Mouse (Mus musculus) lung, embryonic 15.5 days (tissue): ENCODE results near the gene Prmt7. TPM values are rescaled to one million over a fixed set of nuclear protein-coding genes. Genes with fewer than 3 reads are reported as not detected.
A peak's percentile ranks its signal among the peaks of the same experiment; 100 is the strongest.

Experiments
- ATAC-seq: fragments of 200-750 bp; cut with Nextera tagmentation; 2 replicates; pipeline ENCODE4 v1.8.0; 2017; ENCODE audit warnings: moderate number of reproducible peaks, borderline replicate concordance; ENCODE audit not compliant: low FRiP score, low TSS enrichment; ENCODE audit errors: extremely low read depth
- H3K27ac ChIP-seq: fragments of 300-500 bp; sonication (generic); 2 replicates; pipeline ENCODE4 v1.5.1; 2015; ENCODE audit warnings: moderate library complexity, mild to moderate bottlenecking, inconsistent platforms
- H3K27me3 ChIP-seq: fragments of 300-500 bp; sonication (generic); 2 replicates; pipeline ENCODE4 v1.6.1; 2015; ENCODE audit warnings: inconsistent platforms
- H3K36me3 ChIP-seq: fragments of 300-500 bp; sonication (generic); 2 replicates; pipeline ENCODE4 v1.6.1; 2015; ENCODE audit warnings: inconsistent platforms
- H3K4me1 ChIP-seq: fragments of 300-500 bp; sonication (generic); 2 replicates; pipeline ENCODE4 v1.6.1; 2015; ENCODE audit warnings: inconsistent platforms
- H3K4me2 ChIP-seq: fragments of 300-500 bp; sonication (generic); 2 replicates; pipeline ENCODE4 v1.6.1; 2015; ENCODE audit warnings: inconsistent platforms, mild to moderate bottlenecking, moderate library complexity
- H3K4me3 ChIP-seq: fragments of 300-500 bp; sonication (generic); 2 replicates; pipeline ENCODE4 v1.5.1; 2015; ENCODE audit warnings: mild to moderate bottlenecking, inconsistent platforms
- H3K9ac ChIP-seq: fragments of 300-500 bp; sonication (generic); 2 replicates; pipeline ENCODE4 v1.6.1; 2015; ENCODE audit warnings: inconsistent platforms
- H3K9me3 ChIP-seq: fragments of 300-500 bp; sonication (generic); 2 replicates; pipeline ENCODE4 v1.6.1; 2016; ENCODE audit warnings: inconsistent platforms
- WGBS: fragments of 180-500 bp; shearing (Covaris S2); methylation state at CpG from one replicate; pipeline ENCODE4 v1.1.7; 2015; 5-methylcytosine and 5-hydroxymethylcytosine counted together
- polyA plus RNA-seq: library from polyadenylated mRNA; unstranded; fragments of >200 nt; fragmentation: Nextera tagmentation; extraction: Ambion mirVana; gene quantifications from 2 replicates; pipeline ENCODE4 v1.2.1, GENCODE M21; 2015

Gene Prmt7
- 46.3 and 46.5 TPM in 2 replicates for polyA plus RNA-seq

- H3K4me2 ChIP-seq = peak within 1 kb of the TSS; percentile 78
- WGBS = under 1% methylated on average over 52 of the region's 52 CpGs
- peaks cover 32% of the 10 kb centered on the region for H3K36me3 ChIP-seq
- no peaks in the 10 kb centered on the region for H3K27me3 ChIP-seq
- no peaks in the 10 kb centered on the region for H3K9me3 ChIP-seq
- peak within 1 kb of the TSS; percentile 94 for H3K27ac ChIP-seq
- ATAC-seq = peak; percentile 99
- H3K4me1 ChIP-seq = peaks cover 17% of the 10 kb centered on the region
- peak within 1 kb of the TSS; percentile 89 for H3K4me3 ChIP-seq
- peak within 1 kb of the TSS; percentile 97 for H3K9ac ChIP-seq
Measured at GRCm38 (mm10) chr8:106210821-106211345, at the start of gene Prmt7, which contains the start of gene Slc7a6os. Prmt7 (plus strand) TSS chr8:106210936. Slc7a6os (minus strand) TSS chr8:106210935.

- H3K4me2 ChIP-seq = no peak overlapping the region
- H3K9me3 ChIP-seq = no peaks in the 10 kb centered on the region
- ATAC-seq = no peak
- peaks cover 41% of the 10 kb centered on the region; the same call in 1 of the 2 replicates for H3K36me3 ChIP-seq
- H3K4me1 ChIP-seq = no peaks in the 10 kb centered on the region
- no peak overlapping the region for H3K27ac ChIP-seq
- no peaks in the 10 kb centered on the region for H3K27me3 ChIP-seq
- no peak overlapping the region for H3K4me3 ChIP-seq
- WGBS = 84% methylated on average over 9 of the region's 9 CpGs
- H3K9ac ChIP-seq = no peak overlapping the region
Measured at GRCm38 (mm10) chr8:106163251-106163650, 47.5 kb upstream of the Prmt7 start.

DNA sequence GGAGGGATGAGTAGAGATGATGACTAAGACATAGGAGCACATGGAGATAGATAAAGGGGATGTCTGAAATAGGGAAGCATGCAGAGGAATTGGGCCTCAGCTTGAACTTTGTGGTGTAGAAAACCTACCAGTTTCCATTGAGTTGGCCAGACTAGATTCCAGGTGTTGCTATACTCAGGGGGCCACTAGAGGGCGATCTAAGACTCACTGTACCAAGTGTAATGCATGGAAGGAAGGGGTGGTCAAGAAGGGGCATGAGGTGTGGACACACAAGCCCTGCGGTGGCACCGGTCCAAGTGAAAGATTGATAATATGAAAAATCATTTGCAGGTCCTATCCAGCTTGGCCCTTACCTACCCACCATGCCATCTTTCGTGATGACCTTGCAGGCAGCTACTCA lies 45.3 kb upstream of the Prmt7 start:
- H3K4me3 ChIP-seq = no peak overlapping the region
- H3K4me1 ChIP-seq = peaks cover 9% of the 10 kb centered on the region
- H3K9ac ChIP-seq = no peak overlapping the region
- ATAC-seq = no peak
- no peaks in the 10 kb centered on the region for H3K27me3 ChIP-seq
- 37% methylated on average over 4 of the region's 4 CpGs for WGBS
- H3K9me3 ChIP-seq = no peaks in the 10 kb centered on the region
- H3K27ac ChIP-seq = no peak overlapping the region
- H3K36me3 ChIP-seq = peaks cover 33% of the 10 kb centered on the region; the same call in 1 of the 2 replicates
- no peak overlapping the region for H3K4me2 ChIP-seq

DNA sequence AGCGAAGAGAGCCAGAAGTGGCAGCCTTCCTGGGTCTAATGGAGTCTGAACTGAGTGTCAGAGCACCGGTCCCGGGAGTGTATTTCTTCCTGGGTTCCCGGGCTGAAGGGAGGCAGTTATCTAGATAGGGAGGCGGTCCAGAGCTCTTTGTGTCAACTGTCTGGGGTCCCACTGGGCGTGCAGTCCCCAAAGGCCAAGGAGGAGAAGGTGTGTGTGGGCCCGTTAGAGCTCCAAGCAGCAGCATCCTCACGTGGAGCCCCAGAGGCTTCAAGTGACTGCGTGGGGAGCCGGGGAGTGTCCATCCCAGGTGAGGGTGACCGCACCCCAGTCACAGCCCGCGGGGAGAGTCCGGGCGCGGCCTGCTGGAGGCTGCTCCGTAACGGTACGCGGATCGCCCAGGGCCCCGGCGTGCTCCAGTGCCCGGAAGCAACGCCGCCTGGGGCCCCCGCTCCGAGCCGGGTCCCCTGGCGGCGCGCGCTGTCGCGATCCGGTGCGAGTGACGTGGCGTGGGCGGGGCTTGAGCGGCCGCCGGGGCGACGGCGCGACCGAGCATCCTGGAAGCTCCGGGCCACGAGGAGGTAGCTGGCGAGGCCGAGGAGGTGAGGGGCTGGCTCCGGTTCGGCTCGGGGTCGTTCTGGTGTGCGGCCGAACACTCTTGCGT lies 42.2 kb upstream of the Prmt7 start, which contains the start of gene Slc7a6:
Gene Slc7a6, plus strand, starts transcription at position 502 of the 661 bp plus-strand sequence.
- Histone ChIP-seq H3K9me3 (no peaks in the 10 kb centered on the region), H3K27me3 (no peaks in the 10 kb centered on the region), H3K4me3 (peak within 1 kb of the TSS; percentile 97), H3K36me3 (peaks cover 11% of the 10 kb centered on the region; the same call in 1 of the 2 replicates), H3K4me1 (peaks cover 9% of the 10 kb centered on the region), H3K9ac (peak within 1 kb of the TSS; percentile 70), H3K4me2 (peak within 1 kb of the TSS; percentile 85), H3K27ac (peak within 1 kb of the TSS; percentile 84)
- WGBS = under 1% methylated on average over 59 of the region's 59 CpGs
- peak; percentile 85 for ATAC-seq

DNA sequence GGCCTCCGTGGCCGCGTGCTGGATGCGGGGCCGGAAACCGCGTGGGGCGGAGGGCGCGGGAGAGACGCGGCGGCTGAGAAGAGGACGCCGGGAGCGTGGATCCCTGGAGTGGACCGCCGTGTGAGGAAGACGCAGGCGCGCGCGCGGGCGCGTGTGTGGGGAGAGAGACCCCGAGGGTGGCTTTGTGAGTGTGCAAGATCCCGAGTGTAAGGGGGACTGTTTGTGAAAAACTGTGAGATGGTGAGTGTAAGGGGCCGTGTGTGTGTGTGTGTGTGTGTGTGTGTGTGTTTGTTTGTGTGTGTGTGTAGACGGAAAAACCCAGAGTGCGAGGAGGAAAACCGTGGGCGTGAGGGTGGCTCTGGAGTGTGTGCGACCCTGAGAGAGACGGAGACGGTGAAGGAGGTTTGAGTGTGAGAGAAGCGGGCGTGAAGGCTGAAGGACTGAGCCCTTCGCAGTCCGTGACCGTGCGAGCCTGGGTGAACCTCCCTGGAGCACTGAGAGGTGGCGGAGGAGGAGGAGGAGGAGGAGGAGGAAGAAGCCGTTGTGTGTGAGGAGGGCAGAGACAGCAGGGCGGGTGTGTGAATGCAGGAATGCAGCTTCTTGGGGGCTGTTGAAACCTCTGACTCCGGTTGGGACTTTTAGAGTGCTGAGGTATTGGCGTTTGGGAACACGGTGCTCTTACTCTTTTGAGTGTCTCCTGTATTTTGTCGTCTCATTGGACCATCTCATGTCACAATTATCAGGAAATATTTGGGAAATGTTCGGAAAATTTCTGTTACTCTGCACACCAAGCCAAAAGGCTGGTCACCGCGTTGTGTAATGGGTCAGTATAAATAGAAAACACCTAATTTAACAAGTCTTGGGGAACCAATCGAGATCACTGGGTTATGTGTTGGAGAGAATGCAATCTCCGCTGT lies 41.5 kb upstream of the Prmt7 start:
- Histone ChIP-seq H3K4me2 (peak overlapping the region; percentile 85), H3K27me3 (no peaks in the 10 kb centered on the region), H3K36me3 (0 out of 2 replicates have a peak, but pooled peaks cover 3% of the 10 kb centered on the region), H3K9ac (peak overlapping the region; percentile 70), H3K27ac (peak overlapping the region; percentile 84), H3K4me1 (peaks cover 9% of the 10 kb centered on the region), H3K4me3 (peak overlapping the region; percentile 97), H3K9me3 (no peaks in the 10 kb centered on the region)
- peak; percentile 67 for ATAC-seq
- under 1% methylated on average over 54 of the region's 54 CpGs for WGBS

GRCm38 (mm10) chr8:106169934-106170480 lies 40.7 kb upstream of the Prmt7 start:
- Histone ChIP-seq H3K9me3 (no peaks in the 10 kb centered on the region), H3K27ac (peak overlapping the region; percentile 84; the same call in 1 of the 2 replicates), H3K9ac (peak overlapping the region; percentile 70), H3K4me1 (peaks cover 9% of the 10 kb centered on the region), H3K4me2 (peak overlapping the region; percentile 85), H3K27me3 (no peaks in the 10 kb centered on the region), H3K36me3 (no peaks in the 10 kb centered on the region), H3K4me3 (peak overlapping the region; percentile 97)
- 12% methylated on average over 6 of the region's 6 CpGs for WGBS
- ATAC-seq = no peak

- Histone ChIP-seq H3K4me3 (no peak overlapping the region), H3K4me1 (peaks cover 37% of the 10 kb centered on the region), H3K9ac (no peak overlapping the region), H3K27me3 (no peaks in the 10 kb centered on the region), H3K9me3 (no peaks in the 10 kb centered on the region), H3K36me3 (no peaks in the 10 kb centered on the region), H3K27ac (no peak overlapping the region), H3K4me2 (no peak overlapping the region)
- 86% methylated on average over 3 of the region's 3 CpGs for WGBS
- ATAC-seq = no peak
Measured at GRCm38 (mm10) chr8:106173566-106173965, 37.2 kb upstream of the Prmt7 start.

DNA sequence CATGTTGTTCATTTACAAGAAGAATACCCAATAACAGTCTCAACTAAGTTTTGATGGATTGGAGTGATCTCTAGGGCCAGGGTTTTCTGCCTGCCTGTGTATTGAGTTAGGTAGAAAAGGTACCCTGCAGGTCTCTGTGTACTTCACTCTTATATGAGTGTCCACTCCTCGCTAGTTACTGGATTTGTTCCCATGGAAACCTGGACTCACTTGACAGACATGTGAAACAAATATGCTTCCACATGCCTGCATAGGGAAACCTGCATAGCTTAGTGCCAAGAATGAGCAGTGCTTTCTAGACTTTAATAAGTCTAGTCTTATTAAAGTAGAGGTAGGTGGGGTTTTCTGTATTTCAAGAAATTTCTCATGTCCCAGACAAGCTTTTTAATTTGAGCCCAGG lies 33.8 kb upstream of the Prmt7 start:
- no peaks in the 10 kb centered on the region for H3K27me3 ChIP-seq
- H3K4me3 ChIP-seq = no peak overlapping the region
- ATAC-seq = peak; percentile 39; the same call in 1 of the 2 replicates
- H3K4me2 ChIP-seq = no peak overlapping the region; the same call in 1 of the 2 replicates
- peak overlapping the region; percentile 26; the same call in 1 of the 2 replicates for H3K27ac ChIP-seq
- peaks cover 43% of the 10 kb centered on the region for H3K4me1 ChIP-seq
- 0 out of 2 replicates have a peak, but pooled peaks cover 2% of the 10 kb centered on the region for H3K36me3 ChIP-seq
- 21% methylated on average over 1 of the region's 1 CpGs for WGBS
- no peak overlapping the region for H3K9ac ChIP-seq
- H3K9me3 ChIP-seq = no peaks in the 10 kb centered on the region

DNA sequence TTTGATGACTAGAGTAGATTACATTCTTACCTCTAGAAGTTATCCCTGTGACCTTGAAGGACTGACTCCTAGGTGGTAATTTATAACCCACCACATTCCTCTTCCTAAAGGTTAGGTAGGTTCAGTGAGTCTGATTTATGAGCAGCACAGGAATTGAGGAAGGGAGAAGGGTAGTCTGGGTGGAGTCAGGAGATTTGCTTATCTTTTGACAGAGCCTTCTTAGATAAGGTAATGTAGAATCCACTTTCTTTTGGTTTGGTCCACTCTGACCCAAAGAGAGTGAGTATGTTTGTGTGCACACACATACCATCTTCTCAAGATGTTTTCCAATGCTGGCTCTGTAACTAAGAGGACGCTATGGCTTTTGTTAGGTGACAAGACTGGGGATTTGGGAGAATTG lies 33.1 kb upstream of the Prmt7 start:
- H3K4me3 ChIP-seq = no peak overlapping the region
- H3K27me3 ChIP-seq = no peaks in the 10 kb centered on the region
- no peaks in the 10 kb centered on the region for H3K9me3 ChIP-seq
- no peak for ATAC-seq
- no peak overlapping the region for H3K4me2 ChIP-seq
- H3K4me1 ChIP-seq = peaks cover 43% of the 10 kb centered on the region
- no peak overlapping the region for H3K9ac ChIP-seq
- 55% methylated on average over 1 of the region's 1 CpGs for WGBS
- 0 out of 2 replicates have a peak, but pooled peaks cover 9% of the 10 kb centered on the region for H3K36me3 ChIP-seq
- peak overlapping the region; percentile 32; the same call in 1 of the 2 replicates for H3K27ac ChIP-seq

- peaks cover 43% of the 10 kb centered on the region for H3K4me1 ChIP-seq
- no peak overlapping the region for H3K4me3 ChIP-seq
- no peak overlapping the region for H3K9ac ChIP-seq
- H3K27ac ChIP-seq = peak overlapping the region; percentile 53
- 24% methylated on average over 2 of the region's 2 CpGs for WGBS
- no peaks in the 10 kb centered on the region for H3K27me3 ChIP-seq
- no peaks in the 10 kb centered on the region for H3K9me3 ChIP-seq
- no peak for ATAC-seq
- no peak overlapping the region for H3K4me2 ChIP-seq
- H3K36me3 ChIP-seq = 0 out of 2 replicates have a peak, but pooled peaks cover 10% of the 10 kb centered on the region
Measured at GRCm38 (mm10) chr8:106178428-106178827, 32.3 kb upstream of the Prmt7 start.

DNA sequence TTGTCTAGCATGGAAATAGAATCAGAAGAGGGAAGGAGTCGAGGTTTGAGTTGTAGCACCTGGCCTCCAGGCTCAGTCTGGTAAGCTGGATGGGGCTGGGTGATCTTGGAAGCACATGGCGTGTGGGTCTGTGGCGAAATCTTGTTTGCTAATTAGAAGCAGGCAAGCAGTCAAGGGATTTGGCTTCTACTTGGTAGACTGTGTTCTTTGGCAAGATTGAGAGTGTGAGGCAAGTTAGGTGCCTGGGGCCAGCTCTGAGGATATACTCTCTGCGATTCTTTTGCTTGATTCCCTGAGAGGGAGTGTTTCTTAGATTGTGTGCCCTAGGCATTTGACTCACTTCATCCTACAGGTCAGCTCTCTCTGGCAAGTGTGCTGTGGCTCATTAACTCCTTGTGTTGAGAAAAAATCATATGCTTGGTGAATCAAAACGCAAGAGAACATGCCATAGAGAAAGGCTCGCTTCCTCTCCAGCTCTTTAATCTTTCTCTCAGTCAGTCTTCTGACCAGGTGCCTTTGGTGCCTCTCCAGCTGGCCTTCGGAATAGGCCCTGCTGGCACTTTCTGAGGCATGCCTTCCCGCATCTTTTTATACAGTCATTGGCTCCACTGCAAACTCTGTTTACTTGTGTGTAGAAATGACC lies 25.0 kb upstream of the Prmt7 start:
- Histone ChIP-seq H3K27me3 (no peaks in the 10 kb centered on the region), H3K9me3 (no peaks in the 10 kb centered on the region), H3K4me1 (no peaks in the 10 kb centered on the region), H3K9ac (no peak overlapping the region), H3K27ac (no peak overlapping the region), H3K4me3 (no peak overlapping the region), H3K36me3 (peaks cover 20% of the 10 kb centered on the region; the same call in 1 of the 2 replicates), H3K4me2 (no peak overlapping the region)
- whole genome bisulfite sequencing = 85% methylated on average over 8 of the region's 8 CpGs
- ATAC-seq = no peak
